Mouse (Mus musculus): ENCODE data around the gene Map7. TPM values are rescaled to one million over a fixed set of nuclear protein-coding genes. Genes with fewer than 3 reads are reported as not detected.

The Map7 gene
- polyA plus RNA-seq, 1 experiment from 2014 or later: 2.7 TPM

DNA sequence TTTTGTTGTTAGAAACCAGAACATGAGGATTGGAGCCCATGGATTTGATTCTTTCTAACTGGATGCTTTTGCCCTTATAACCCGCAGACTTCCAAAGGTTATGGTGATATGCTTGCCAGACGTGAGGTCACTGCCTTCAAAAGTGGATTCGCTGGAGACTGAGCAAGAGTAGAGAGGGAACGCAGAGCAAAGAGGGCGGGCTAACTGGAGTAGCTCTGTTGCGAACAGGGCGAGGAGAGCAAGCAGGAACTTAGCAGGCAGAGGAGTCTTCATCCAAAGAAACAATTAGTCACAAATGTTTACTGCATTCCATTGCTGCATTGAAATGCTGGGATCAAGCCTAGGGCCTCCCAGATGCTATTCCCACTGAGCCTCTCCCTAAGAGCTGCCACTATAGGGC is 95.0 kb downstream of the Map7 start:
- ATAC-seq: no peak
- Histone ChIP-seq H3K27me3 (replicated peaks; ENCODE audit: control insufficient read depth, insufficient read depth, low read length) (no peaks in the 10 kb centered on the region), H3K4me2 (ENCODE audit: low read length) (no peak overlapping the region), H3K9ac (ENCODE audit: low read length) (no peak overlapping the region), H3K4me1 (ENCODE audit: control insufficient read depth, insufficient read depth, low read length) (no peaks in the 10 kb centered on the region), H3K27ac (ENCODE audit: low read depth, low read length) (no peak overlapping the region), H3K36me3 (ENCODE audit: control insufficient read depth, insufficient read depth, low read length) (no peaks in the 10 kb centered on the region), H3K4me3 (ENCODE audit: low read depth, low read length) (no peak overlapping the region), H3K9me3 (replicated peaks; ENCODE audit: control insufficient read depth, low read length) (no peaks in the 10 kb centered on the region)
- WGBS: 86% methylated on average over 7 of the region's 7 CpGs
- DNase-seq (ENCODE audit: low spot score): no peak

DNA sequence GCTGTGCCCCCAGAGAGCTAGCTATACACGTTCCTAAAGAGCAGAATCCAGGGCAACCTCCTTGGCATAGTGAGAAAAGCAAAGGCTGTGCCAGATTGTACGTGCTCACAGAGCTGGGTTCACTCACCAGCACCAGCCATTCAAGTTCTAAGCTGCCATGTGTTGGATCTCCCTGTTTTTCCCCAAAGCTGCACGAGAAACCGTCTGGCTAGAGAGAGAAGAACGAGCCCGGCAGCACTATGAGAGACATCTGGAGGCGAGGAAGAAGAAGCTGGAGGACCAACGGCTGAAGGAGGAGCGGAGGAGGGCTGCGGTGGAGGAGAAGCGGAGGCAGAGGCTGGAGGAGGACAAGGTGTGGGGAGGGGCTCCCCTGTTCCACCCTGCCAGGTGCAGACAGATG is 96.8 kb downstream of the Map7 start:
- Histone ChIP-seq H3K27ac (ENCODE audit: low read depth, low read length) (no peak overlapping the region), H3K36me3 (ENCODE audit: control insufficient read depth, insufficient read depth, low read length) (no peaks in the 10 kb centered on the region), H3K4me3 (ENCODE audit: low read depth, low read length) (no peak overlapping the region), H3K9ac (ENCODE audit: low read length) (no peak overlapping the region), H3K4me2 (ENCODE audit: low read length) (no peak overlapping the region), H3K9me3 (replicated peaks; ENCODE audit: control insufficient read depth, low read length) (no peaks in the 10 kb centered on the region), H3K27me3 (replicated peaks; ENCODE audit: control insufficient read depth, insufficient read depth, low read length) (no peaks in the 10 kb centered on the region), H3K4me1 (ENCODE audit: control insufficient read depth, insufficient read depth, low read length) (no peaks in the 10 kb centered on the region)
- DNase-seq (ENCODE audit: low spot score): no peak
- ATAC-seq: no peak
- WGBS: 93% methylated on average over 11 of the region's 11 CpGs

DNA sequence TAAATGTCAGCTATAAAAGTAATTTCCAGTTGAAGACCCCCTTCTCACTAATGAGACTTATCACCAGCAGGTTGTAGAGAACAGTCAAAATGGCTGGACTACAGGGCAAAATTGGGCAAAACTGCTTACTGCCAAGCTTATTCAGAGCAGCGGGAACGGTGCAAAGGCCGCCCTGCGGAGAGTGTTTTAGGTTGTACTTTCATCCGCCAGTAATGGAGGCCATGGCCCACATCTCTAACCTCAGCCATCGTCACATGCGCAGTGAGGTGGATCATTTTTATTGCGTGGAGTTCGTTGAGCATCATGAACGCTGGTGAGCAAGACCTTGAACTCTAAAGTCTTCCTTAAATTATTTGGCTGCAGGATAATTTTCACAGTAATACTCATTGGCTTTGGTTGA is 100.8 kb downstream of the Map7 start:
- Histone ChIP-seq H3K27me3 (replicated peaks; ENCODE audit: control insufficient read depth, insufficient read depth, low read length) (no peaks in the 10 kb centered on the region), H3K9me3 (replicated peaks; ENCODE audit: control insufficient read depth, low read length) (no peaks in the 10 kb centered on the region), H3K4me2 (ENCODE audit: low read length) (no peak overlapping the region), H3K27ac (ENCODE audit: low read depth, low read length) (no peak overlapping the region), H3K36me3 (ENCODE audit: control insufficient read depth, insufficient read depth, low read length) (no peaks in the 10 kb centered on the region), H3K9ac (ENCODE audit: low read length) (no peak overlapping the region), H3K4me1 (ENCODE audit: control insufficient read depth, insufficient read depth, low read length) (no peaks in the 10 kb centered on the region), H3K4me3 (ENCODE audit: low read depth, low read length) (no peak overlapping the region)
- 96% methylated on average over 10 of the region's 10 CpGs for WGBS
- DNase-seq (ENCODE audit: low spot score) (no peak), ATAC-seq (no peak)

DNA sequence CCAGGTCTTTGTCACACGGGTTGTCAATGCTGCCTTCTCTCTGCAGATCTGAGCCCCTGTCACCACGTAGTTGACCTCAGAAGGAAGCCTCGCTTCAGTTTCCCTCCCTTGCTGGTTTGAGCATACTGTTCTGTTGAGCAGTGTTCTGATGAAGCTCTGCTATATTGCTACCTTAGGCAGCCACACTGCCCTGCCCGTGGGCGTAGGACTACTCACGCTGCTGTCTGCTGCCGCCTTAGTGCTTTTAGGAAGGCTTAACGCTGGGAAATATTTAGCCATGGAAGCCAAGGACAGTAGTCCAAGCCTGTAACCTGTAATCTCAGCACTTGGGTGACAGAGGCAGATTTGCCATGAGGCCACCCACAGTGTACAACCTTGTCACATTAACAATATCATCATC is 107.3 kb downstream of the Map7 start:
- no peak for DNase-seq (ENCODE audit: low spot score)
- WGBS: 92% methylated on average over 8 of the region's 8 CpGs
- H3K9ac ChIP-seq (ENCODE audit: low read length): no peak overlapping the region

DNA sequence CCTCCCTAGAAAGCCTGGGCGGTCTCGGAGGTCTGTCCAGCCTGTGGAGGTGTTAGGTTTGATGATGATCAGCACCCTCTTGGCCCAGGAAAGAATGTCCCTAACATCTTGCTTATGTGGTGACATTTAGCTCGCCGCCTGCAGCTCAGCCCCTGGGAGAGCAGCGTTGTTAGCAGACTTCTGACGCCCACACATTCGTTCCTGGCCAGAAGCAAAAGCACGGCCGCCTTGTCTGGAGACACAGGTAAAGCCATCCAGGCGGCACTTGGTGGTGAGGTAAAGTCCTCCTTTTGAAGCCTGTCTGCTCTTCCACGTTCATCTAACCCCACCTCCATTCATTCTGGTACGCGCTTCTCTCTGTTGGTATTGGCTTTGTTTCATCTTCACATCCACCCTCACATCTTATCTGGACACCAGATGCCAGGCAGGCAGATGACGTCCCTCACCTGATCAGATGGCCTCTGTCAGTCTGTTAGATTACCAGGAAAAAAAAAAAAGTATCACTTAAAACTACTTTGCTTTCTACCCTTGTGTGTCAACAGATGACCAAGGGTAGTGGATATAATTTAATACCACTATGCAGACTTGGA is 108.9 kb downstream of the Map7 start:
- Histone ChIP-seq H3K27ac (ENCODE audit: low read depth, low read length) (no peak overlapping the region), H3K27me3 (replicated peaks; ENCODE audit: control insufficient read depth, insufficient read depth, low read length) (no peaks in the 10 kb centered on the region), H3K4me3 (ENCODE audit: low read depth, low read length) (no peak overlapping the region), H3K9me3 (replicated peaks; ENCODE audit: control insufficient read depth, low read length) (no peaks in the 10 kb centered on the region), H3K4me1 (ENCODE audit: control insufficient read depth, insufficient read depth, low read length) (no peaks in the 10 kb centered on the region), H3K9ac (ENCODE audit: low read length) (no peak overlapping the region), H3K36me3 (ENCODE audit: control insufficient read depth, insufficient read depth, low read length) (no peaks in the 10 kb centered on the region), H3K4me2 (ENCODE audit: low read length) (no peak overlapping the region)
- no peak for DNase-seq (ENCODE audit: low spot score)
- 93% methylated on average over 14 of the region's 14 CpGs for WGBS
- ATAC-seq: no peak

More for the DNA sequence above, 107.3 kb downstream of the Map7 start:
- Histone ChIP-seq H3K36me3 (ENCODE audit: control insufficient read depth, insufficient read depth, low read length) (no peaks in the 10 kb centered on the region), H3K27me3 (replicated peaks; ENCODE audit: control insufficient read depth, insufficient read depth, low read length) (no peaks in the 10 kb centered on the region), H3K4me1 (ENCODE audit: control insufficient read depth, insufficient read depth, low read length) (no peaks in the 10 kb centered on the region), H3K4me3 (ENCODE audit: low read depth, low read length) (no peak overlapping the region), H3K27ac (ENCODE audit: low read depth, low read length) (no peak overlapping the region), H3K4me2 (ENCODE audit: low read length) (no peak overlapping the region), H3K9me3 (replicated peaks; ENCODE audit: control insufficient read depth, low read length) (no peaks in the 10 kb centered on the region)
- no peak for ATAC-seq

DNA sequence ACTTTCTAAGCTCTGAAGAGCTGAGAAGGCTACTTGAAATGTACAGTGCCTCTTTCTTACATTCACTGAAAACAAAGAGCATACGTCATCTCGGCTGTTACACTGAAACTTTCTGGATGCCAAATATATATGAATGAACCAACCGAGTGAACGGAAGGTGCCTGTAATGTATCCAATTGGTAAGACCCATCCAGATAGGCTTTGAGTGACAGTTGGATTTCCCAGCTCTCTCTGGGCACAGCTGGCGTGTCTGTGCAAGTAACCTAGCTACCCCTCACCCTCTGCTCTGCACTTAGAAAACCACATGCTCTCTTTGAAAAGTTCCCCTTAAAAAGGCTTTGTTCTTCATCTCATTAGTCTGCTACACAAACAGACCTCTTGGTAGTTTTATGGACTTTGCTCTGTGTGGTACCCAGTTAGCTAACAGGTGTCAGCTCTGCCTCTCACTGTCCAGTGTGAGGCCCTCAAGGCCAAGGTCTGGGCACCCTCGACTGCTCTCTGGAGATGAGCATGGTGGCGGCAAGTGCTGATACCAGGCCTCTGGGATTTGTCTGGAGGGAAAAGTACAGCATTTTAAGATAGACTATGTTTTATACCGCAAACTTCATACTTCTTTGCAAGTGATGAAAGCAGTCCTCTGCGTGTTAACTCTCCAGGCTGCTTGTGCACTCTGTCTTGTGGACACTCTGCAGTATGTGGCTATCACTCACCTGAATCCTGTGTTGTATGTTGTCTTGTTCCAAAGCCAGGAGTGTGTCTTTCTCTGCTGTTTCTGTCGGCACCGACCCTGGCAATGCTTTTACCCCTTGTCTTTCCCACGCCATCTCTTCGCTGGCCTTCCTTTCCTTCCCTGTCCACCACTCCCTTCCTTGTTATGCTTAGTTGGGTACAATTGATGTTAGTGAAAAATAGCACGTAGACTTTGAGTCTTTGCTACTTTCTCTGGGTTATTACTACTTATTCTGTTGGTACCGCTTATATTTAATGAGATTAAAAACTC is 109.8 kb downstream of the Map7 start:
- Histone ChIP-seq H3K27me3 (replicated peaks; ENCODE audit: control insufficient read depth, insufficient read depth, low read length) (no peaks in the 10 kb centered on the region), H3K36me3 (ENCODE audit: control insufficient read depth, insufficient read depth, low read length) (no peaks in the 10 kb centered on the region), H3K4me3 (ENCODE audit: low read depth, low read length) (no peak overlapping the region), H3K9me3 (replicated peaks; ENCODE audit: control insufficient read depth, low read length) (no peaks in the 10 kb centered on the region), H3K27ac (ENCODE audit: low read depth, low read length) (no peak overlapping the region), H3K4me2 (ENCODE audit: low read length) (no peak overlapping the region), H3K9ac (ENCODE audit: low read length) (no peak overlapping the region), H3K4me1 (ENCODE audit: control insufficient read depth, insufficient read depth, low read length) (no peaks in the 10 kb centered on the region)
- ATAC-seq (no peak), DNase-seq (ENCODE audit: low spot score) (no peak)
- 77% methylated on average over 15 of the region's 15 CpGs for WGBS

DNA sequence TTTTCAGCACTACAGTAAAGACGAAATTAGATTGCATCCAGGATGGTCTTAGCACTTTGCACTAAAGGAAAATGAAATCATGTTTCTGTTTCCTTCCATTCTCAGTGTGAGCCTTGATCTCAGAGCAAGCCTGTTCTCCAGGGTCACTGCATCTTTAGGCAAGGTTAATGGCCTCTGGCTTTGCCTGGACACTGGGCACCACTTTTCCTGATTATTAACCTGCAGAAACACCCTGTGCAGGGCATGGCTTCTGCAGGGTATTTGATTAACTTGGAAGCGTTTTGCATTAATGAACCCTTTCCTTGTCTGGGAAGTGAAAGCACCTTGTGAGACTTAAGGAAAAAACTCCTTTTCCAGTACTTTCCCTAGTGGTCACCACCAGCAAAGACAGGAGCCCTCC is 111.2 kb downstream of the Map7 start:
- Histone ChIP-seq H3K27me3 (replicated peaks; ENCODE audit: control insufficient read depth, insufficient read depth, low read length) (no peaks in the 10 kb centered on the region), H3K4me3 (ENCODE audit: low read depth, low read length) (no peak overlapping the region), H3K4me1 (ENCODE audit: control insufficient read depth, insufficient read depth, low read length) (no peaks in the 10 kb centered on the region), H3K4me2 (ENCODE audit: low read length) (no peak overlapping the region), H3K36me3 (ENCODE audit: control insufficient read depth, insufficient read depth, low read length) (no peaks in the 10 kb centered on the region), H3K9ac (ENCODE audit: low read length) (no peak overlapping the region), H3K27ac (ENCODE audit: low read depth, low read length) (no peak overlapping the region), H3K9me3 (replicated peaks; ENCODE audit: control insufficient read depth, low read length) (no peaks in the 10 kb centered on the region)
- DNase-seq (ENCODE audit: low spot score): no peak
- no peak for ATAC-seq
- WGBS: 81% methylated on average over 2 of the region's 2 CpGs

DNA sequence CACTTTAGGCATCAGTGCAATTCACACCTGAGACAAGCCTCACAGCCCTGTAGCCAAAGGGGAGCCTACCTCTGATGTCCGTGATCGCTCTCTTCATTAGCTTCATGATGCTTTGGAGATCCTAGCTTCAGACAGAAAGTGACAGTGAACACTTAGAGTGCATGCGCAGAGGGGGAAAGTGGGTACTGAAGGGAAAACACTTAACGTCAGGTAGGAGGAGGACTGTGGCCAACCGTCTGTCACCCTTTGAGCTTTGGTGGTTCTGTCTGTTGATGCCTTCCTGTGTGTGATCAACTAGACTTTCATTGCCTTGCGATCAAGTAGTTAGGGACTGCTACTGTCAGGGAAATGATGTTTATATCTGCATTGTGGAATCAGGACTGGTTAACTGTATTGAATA is 114.6 kb downstream of the Map7 start:
- WGBS: 93% methylated on average over 6 of the region's 6 CpGs
- DNase-seq (ENCODE audit: low spot score): no peak
- H3K36me3 ChIP-seq (ENCODE audit: control insufficient read depth, insufficient read depth, low read length): no peaks in the 10 kb centered on the region
- H3K9ac ChIP-seq (ENCODE audit: low read length): no peak overlapping the region
- H3K9me3 ChIP-seq (replicated peaks; ENCODE audit: control insufficient read depth, low read length): no peaks in the 10 kb centered on the region
- H3K4me2 ChIP-seq (ENCODE audit: low read length): no peak overlapping the region
- no peak overlapping the region for H3K27ac ChIP-seq (ENCODE audit: low read depth, low read length)
- H3K27me3 ChIP-seq (replicated peaks; ENCODE audit: control insufficient read depth, insufficient read depth, low read length): no peaks in the 10 kb centered on the region
- H3K4me3 ChIP-seq (ENCODE audit: low read depth, low read length): no peak overlapping the region
- no peak for ATAC-seq
- H3K4me1 ChIP-seq (ENCODE audit: control insufficient read depth, insufficient read depth, low read length): no peaks in the 10 kb centered on the region

DNA sequence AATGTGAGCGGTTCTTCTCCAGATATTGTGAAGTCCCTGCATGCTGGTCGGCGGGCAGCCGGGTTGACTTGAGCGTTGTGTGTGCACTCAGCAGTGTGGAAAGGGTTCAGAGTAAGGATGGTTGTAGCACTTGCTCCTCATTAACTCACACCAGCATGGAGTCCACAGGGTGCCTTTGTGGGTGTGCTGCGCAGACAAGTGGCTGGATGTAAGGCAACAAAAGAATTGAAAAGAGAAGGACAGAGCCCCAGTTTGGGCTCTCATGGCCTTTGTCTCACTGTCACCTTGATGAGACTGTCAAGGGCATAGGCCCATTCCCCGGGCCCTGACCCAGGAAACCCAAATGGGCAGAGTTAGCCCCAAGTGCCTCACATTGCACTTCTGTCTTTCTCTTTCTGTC is 116.2 kb downstream of the Map7 start:
- DNase-seq (ENCODE audit: low spot score) (no peak), ATAC-seq (no peak)
- no peak overlapping the region for H3K4me3 ChIP-seq (ENCODE audit: low read depth, low read length)
- H3K9ac ChIP-seq (ENCODE audit: low read length): no peak overlapping the region
- H3K36me3 ChIP-seq (ENCODE audit: control insufficient read depth, insufficient read depth, low read length): no peaks in the 10 kb centered on the region
- H3K27ac ChIP-seq (ENCODE audit: low read depth, low read length): no peak overlapping the region
- WGBS: 74% methylated on average over 7 of the region's 7 CpGs
- no peaks in the 10 kb centered on the region for H3K27me3 ChIP-seq (replicated peaks; ENCODE audit: control insufficient read depth, insufficient read depth, low read length)
- no peaks in the 10 kb centered on the region for H3K9me3 ChIP-seq (replicated peaks; ENCODE audit: control insufficient read depth, low read length)
- H3K4me2 ChIP-seq (ENCODE audit: low read length): no peak overlapping the region
- H3K4me1 ChIP-seq (ENCODE audit: control insufficient read depth, insufficient read depth, low read length): no peaks in the 10 kb centered on the region

Data from forebrain, embryonic 14.5 days (tissue).